Mouse (Mus musculus) embryonic facial prominence, embryonic 15.5 days (tissue): ENCODE measurements at regions not wholly inside any gene's neighbourhood (a gene's known extent, or its start where the extent isn't known, plus 50 kb on each side); places are given as distances from the start of the nearest gene placed in this dataset.

ENCODE experiments used
- ATAC-seq: fragments of 200-750 bp; cut with Nextera tagmentation; 2 replicates; pipeline ENCODE4 v1.8.0; 2017; ENCODE audit warnings: low read depth, moderate TSS enrichment; ENCODE audit not compliant: insufficient number of reproducible peaks, low FRiP score, low TSS enrichment
- H3K27ac ChIP-seq: fragments of 300-500 bp; sonication (generic); replicated peaks from 2 replicates; pipeline ENCODE4 v1.5.1; 2015; ENCODE audit warnings: mild to moderate bottlenecking, inconsistent platforms
- H3K27me3 ChIP-seq: fragments of 300-500 bp; sonication (generic); 2 replicates; pipeline ENCODE4 v1.6.1; 2015; ENCODE audit warnings: inconsistent platforms
- H3K36me3 ChIP-seq: fragments of 300-500 bp; sonication (generic); 2 replicates; pipeline ENCODE4 v1.6.1; 2015; ENCODE audit warnings: mild to moderate bottlenecking, inconsistent platforms
- H3K4me1 ChIP-seq: fragments of 300-500 bp; sonication (generic); 2 replicates; pipeline ENCODE4 v1.6.1; 2015; ENCODE audit warnings: inconsistent platforms
- H3K4me2 ChIP-seq: fragments of 300-500 bp; sonication (generic); replicated peaks from 2 replicates; pipeline ENCODE4 v1.6.1; 2015; ENCODE audit warnings: mild to moderate bottlenecking, inconsistent platforms
- H3K4me3 ChIP-seq: fragments of 300-500 bp; sonication (generic); replicated peaks from 2 replicates; pipeline ENCODE4 v1.5.1; 2015; ENCODE audit warnings: mild to moderate bottlenecking, inconsistent platforms
- H3K9ac ChIP-seq: fragments of 300-500 bp; sonication (generic); 2 replicates; pipeline ENCODE4 v1.6.1; 2015; ENCODE audit warnings: inconsistent platforms
- H3K9me3 ChIP-seq: fragments of 300-500 bp; sonication (generic); replicated peaks from 2 replicates; pipeline ENCODE4 v1.6.1; 2016; ENCODE audit warnings: inconsistent platforms
- WGBS: fragments of 180-500 bp; shearing (Covaris S2); methylation state at CpG from one replicate; pipeline ENCODE4 v1.1.7; 2015; 5-methylcytosine and 5-hydroxymethylcytosine counted together

DNA sequence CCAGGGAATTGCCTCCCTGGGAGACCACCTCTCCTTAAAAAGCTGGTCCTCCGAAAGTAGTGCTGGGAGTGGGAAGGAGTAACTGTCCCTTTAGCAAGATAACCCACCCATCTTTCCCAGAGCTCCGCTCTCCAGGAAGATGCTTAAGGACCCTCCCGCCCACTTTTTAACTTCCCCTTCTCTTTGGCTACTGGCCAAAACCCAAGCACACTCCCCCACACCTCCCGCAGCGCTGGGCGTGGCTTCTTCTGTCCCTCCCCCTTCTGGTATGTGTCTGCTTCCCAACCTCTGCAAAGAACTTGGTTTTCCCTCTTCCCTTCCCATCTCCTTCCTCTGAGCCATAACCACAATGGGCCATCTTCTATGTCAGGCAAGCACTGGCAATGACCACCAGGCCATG is 85.4 kb downstream of the Rpap3 start:
- Histone ChIP-seq H3K9me3 (no peaks in the 10 kb centered on the region), H3K9ac (no peak overlapping the region), H3K4me2 (no peak overlapping the region), H3K4me1 (no peaks in the 10 kb centered on the region), H3K27ac (no peak overlapping the region), H3K27me3 (no peaks in the 10 kb centered on the region), H3K36me3 (no peaks in the 10 kb centered on the region), H3K4me3 (no peak overlapping the region)
- ATAC-seq: no peak
- 52% methylated on average over 6 of the region's 6 CpGs for WGBS

DNA sequence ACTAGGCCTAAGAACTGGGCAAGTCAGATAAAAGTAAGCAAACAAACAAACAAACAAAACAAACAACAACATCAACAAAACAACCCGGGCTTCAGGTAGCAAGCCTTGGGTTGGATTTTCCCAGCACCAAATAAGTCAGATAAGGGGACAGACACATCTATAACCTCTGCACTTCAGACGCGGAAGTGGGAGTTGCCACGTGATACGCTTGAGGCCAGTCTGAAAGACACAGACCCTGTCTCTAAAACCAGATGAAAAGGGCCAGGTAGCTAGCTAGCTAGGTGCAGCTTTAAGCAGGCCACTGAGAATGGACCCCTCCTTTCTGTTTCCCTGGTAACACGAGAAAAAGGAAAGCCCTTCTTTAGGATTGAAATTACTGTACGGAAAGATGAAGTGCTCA is 85.9 kb downstream of the Rpap3 start:
- Histone ChIP-seq H3K36me3 (no peaks in the 10 kb centered on the region), H3K27ac (no peak overlapping the region), H3K4me2 (no peak overlapping the region), H3K27me3 (no peaks in the 10 kb centered on the region), H3K9ac (no peak overlapping the region), H3K4me1 (no peaks in the 10 kb centered on the region), H3K9me3 (no peaks in the 10 kb centered on the region), H3K4me3 (no peak overlapping the region)
- ATAC-seq: no peak
- WGBS: 76% methylated on average over 7 of the region's 7 CpGs

DNA sequence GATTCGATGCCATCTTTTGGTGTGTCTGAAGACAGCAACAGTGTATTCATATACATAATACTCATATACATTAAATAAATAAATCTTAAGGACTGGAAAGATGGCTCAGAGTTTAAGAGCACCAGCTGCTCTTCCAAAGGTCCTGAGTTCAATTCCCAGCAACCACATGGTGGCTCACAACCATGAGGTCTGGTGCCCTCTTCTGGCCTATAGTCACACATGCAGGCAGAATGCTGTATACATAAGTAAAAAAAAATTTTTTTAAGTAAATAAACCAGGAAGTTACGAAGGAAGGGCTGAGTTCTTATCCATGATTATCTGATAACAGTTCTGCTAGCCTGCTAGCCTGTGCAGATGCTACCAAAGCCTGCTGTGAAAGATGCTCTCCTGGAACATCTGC is 93.3 kb downstream of the Rpap3 start:
- no peaks in the 10 kb centered on the region for H3K9me3 ChIP-seq
- no peaks in the 10 kb centered on the region for H3K4me1 ChIP-seq
- no peak overlapping the region for H3K9ac ChIP-seq
- 90% methylated on average over 2 of the region's 2 CpGs for WGBS
- ATAC-seq: no peak
- no peaks in the 10 kb centered on the region for H3K36me3 ChIP-seq
- no peaks in the 10 kb centered on the region for H3K27me3 ChIP-seq
- no peak overlapping the region for H3K4me3 ChIP-seq
- no peak overlapping the region for H3K27ac ChIP-seq
- no peak overlapping the region for H3K4me2 ChIP-seq

DNA sequence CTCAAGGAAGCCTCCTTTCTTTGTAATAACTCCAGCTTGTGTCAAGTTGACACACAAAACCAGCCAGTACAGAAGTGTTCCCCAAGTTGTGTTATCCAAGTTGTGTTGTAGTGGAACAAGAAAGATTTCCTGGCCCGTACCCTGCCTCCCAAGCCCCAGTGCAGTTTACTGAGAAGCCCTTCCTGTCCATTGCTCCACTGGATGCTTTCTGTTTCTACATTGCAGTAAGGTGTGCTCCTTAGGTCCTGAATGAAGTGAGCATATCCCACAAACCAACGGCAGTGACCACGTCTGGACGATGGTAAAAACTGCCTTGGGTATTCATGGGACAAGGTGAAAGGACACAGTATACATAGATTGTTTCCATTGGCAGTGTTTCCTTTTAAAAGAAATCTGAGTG is 94.9 kb downstream of the Rpap3 start:
- no peaks in the 10 kb centered on the region for H3K27me3 ChIP-seq
- H3K27ac ChIP-seq: no peak overlapping the region
- H3K9ac ChIP-seq: no peak overlapping the region
- ATAC-seq: no peak
- H3K4me2 ChIP-seq: no peak overlapping the region
- H3K36me3 ChIP-seq: no peaks in the 10 kb centered on the region
- peaks cover 13% of the 10 kb centered on the region; the same call in 1 of the 2 replicates for H3K4me1 ChIP-seq
- WGBS: 83% methylated on average over 4 of the region's 4 CpGs
- no peaks in the 10 kb centered on the region for H3K9me3 ChIP-seq
- H3K4me3 ChIP-seq: no peak overlapping the region

DNA sequence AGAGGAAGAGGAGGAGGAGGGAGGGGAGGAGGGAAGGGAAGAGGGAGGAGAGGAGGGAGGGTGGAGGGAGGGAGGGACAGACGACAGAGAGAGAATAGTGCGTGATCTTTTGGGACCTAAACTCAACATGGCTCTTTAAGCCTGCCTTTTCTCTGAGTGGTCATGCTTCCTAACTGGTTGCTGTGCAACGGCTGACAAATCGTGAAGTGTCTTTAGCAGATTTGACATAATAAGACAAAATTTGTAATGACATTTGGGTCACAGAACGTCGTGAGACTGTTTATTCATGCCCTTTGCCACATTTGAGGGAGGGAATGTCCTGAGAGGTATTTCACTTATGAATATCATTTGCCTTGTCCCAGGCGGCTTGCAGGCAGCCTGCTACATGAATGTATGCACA is 96.1 kb downstream of the Rpap3 start:
- WGBS: 63% methylated on average over 7 of the region's 7 CpGs
- no peak overlapping the region for H3K9ac ChIP-seq
- no peak for ATAC-seq

DNA sequence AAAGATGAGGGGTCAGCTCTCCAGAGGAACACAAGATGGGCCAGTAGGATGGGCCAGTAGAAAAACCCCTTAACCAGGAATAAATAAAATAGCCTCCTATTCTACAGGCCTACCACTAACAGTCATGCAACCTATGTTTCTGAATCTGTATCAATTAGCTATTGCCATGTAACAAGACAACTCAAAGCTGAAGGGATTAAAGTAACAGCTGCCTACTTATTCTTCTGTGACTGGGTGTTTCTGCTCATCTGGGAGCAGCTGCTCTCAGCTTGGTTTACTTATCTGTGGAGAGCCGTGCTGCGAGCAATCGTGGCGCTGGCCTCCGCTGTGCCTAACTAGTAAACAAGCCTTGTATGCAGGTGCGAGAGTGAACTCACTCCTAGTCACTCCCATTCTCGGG is 97.0 kb downstream of the Rpap3 start:
- Histone ChIP-seq H3K4me3 (no peak overlapping the region), H3K4me1 (peaks cover 13% of the 10 kb centered on the region; the same call in 1 of the 2 replicates), H3K27ac (no peak overlapping the region), H3K9ac (no peak overlapping the region), H3K27me3 (no peaks in the 10 kb centered on the region), H3K36me3 (no peaks in the 10 kb centered on the region), H3K9me3 (no peaks in the 10 kb centered on the region), H3K4me2 (no peak overlapping the region)
- ATAC-seq: no peak
- 74% methylated on average over 7 of the region's 7 CpGs for WGBS

More for the DNA sequence above, 96.1 kb downstream of the Rpap3 start:
- Histone ChIP-seq H3K4me2 (no peak overlapping the region), H3K27ac (no peak overlapping the region), H3K27me3 (no peaks in the 10 kb centered on the region), H3K4me1 (peaks cover 13% of the 10 kb centered on the region; the same call in 1 of the 2 replicates), H3K9me3 (no peaks in the 10 kb centered on the region), H3K4me3 (no peak overlapping the region), H3K36me3 (no peaks in the 10 kb centered on the region)

DNA sequence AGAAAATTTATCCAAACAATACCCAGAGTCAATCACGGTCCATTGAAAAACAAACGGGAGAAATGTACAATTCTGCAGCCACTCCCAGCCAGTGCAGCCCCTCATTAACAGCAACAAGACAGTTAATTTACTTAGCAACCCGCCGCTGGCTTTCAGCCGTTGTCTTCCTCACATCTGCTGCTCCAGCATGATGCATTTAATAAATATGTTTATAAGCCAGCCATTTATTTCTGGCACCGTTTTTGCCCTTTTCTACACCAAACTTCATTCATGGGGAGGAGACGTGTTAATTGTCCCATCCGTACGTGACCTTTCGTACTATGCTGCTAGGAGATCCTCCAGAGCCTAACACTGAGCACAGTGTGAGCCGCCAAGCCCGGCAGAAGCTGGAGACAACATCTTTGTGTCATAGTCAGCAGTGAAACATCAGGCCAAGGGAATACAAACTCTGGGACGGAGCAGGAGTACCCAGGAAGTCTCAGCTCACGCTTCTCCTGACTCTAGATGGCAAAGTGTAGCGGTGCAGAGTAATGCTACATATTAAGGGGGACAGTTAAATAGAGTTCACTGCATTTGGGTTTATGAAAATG is 97.9 kb downstream of the Rpap3 start:
- Histone ChIP-seq H3K4me1 (peaks cover 13% of the 10 kb centered on the region; the same call in 1 of the 2 replicates), H3K4me3 (no peak overlapping the region), H3K9ac (no peak overlapping the region), H3K9me3 (no peaks in the 10 kb centered on the region), H3K36me3 (no peaks in the 10 kb centered on the region), H3K27ac (no peak overlapping the region), H3K4me2 (no peak overlapping the region), H3K27me3 (no peaks in the 10 kb centered on the region)
- ATAC-seq: no peak
- 74% methylated on average over 15 of the region's 15 CpGs for WGBS

DNA sequence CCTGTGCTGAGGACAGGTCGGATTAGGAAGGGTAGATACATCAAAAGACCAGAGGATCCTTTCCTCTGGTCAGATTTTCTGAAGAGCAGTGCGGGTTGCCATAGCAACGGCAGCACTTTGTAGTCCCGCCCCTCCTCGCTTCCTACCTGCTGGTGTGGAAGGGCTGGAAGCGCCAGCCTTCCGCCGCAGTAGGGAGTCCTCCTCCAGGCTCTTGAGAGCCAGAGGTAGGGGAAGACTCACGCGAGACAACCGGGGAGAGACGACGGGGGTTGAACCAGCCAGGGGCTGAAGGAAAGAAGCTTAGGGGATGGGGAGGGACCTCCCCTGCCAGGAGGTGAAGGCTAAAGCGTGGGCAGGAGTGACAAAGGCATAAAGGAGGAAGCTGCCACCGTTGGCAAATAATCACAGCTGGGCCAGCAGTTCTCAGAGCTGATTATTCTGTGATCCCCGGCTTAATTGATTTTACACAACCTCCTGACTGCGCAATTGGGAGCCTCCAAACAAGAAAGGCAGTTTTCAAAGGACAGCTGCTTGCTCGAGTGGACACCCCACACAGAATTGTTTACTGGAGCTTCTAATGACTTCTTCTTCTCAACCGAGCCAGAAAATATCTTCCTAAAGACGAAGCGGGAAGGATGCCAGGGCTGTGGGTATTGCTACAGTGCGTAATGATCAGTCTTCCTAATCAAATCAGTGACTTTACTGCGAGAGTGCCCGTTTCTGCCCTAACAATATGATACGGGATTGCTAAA is 98.8 kb downstream of the Rpap3 start:
- ATAC-seq: 0 out of 2 replicates have a peak, but pooled peaks have one; percentile 51
- H3K4me2 ChIP-seq: peak overlapping the region; percentile 56
- 10% methylated on average over 25 of the region's 25 CpGs for WGBS

DNA sequence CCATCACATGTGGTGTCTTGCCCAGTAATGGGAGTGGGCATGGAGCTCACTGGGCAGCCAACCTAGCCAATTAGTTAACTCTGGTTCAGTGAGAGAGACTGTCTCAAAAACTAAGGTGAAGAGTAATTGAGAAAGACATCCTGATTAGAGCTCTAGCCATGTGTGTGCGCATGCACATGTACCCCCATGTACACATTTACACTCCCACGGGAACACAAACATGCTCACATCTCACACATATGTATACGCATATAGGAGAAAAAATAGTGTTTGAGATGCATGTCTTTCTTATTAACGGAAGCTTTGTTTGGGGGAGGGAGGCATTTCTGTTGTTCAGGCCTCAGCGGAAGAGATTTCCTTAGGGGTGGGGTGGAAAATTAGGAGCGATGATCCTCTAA is 99.4 kb downstream of the Rpap3 start:
- 35% methylated on average over 6 of the region's 6 CpGs for WGBS
- Histone ChIP-seq H3K27me3 (no peaks in the 10 kb centered on the region), H3K27ac (no peak overlapping the region), H3K4me1 (peaks cover 13% of the 10 kb centered on the region; the same call in 1 of the 2 replicates), H3K36me3 (no peaks in the 10 kb centered on the region), H3K9me3 (no peaks in the 10 kb centered on the region), H3K4me3 (peak overlapping the region; percentile 32), H3K4me2 (peak overlapping the region; percentile 56), H3K9ac (no peak overlapping the region)
- ATAC-seq: no peak

More for the DNA sequence above, 98.8 kb downstream of the Rpap3 start:
- H3K4me3 ChIP-seq: peak overlapping the region; percentile 32
- H3K9me3 ChIP-seq: no peaks in the 10 kb centered on the region
- peaks cover 13% of the 10 kb centered on the region; the same call in 1 of the 2 replicates for H3K4me1 ChIP-seq
- no peak overlapping the region for H3K9ac ChIP-seq
- H3K27me3 ChIP-seq: no peaks in the 10 kb centered on the region
- no peaks in the 10 kb centered on the region for H3K36me3 ChIP-seq
- no peak overlapping the region for H3K27ac ChIP-seq

DNA sequence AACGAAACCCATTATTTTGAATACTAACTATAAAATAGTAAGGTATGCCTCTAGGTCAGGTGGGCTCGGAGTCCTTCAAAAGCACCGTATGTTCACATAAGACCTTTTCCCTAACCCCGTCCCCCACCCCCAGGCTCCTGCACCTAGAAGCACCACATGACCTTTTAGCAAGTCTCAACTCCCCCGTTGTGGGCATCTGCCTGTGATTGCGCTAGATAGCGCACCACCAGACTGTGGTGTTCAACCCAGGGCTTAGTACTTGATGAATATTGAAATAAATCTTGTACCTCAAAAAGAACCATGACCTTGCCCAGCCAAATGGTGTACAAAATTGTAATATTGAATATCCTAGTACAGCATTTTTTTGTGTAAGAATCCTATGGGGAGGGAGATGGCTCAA is 99.8 kb downstream of the Rpap3 start:
- no peaks in the 10 kb centered on the region for H3K9me3 ChIP-seq
- ATAC-seq: no peak
- no peak overlapping the region for H3K4me2 ChIP-seq
- no peak overlapping the region for H3K9ac ChIP-seq
- H3K27me3 ChIP-seq: no peaks in the 10 kb centered on the region
- no peak overlapping the region for H3K27ac ChIP-seq
- WGBS: 84% methylated on average over 7 of the region's 7 CpGs
- no peak overlapping the region for H3K4me3 ChIP-seq
- no peaks in the 10 kb centered on the region for H3K36me3 ChIP-seq
- H3K4me1 ChIP-seq: peaks cover 13% of the 10 kb centered on the region; the same call in 1 of the 2 replicates

DNA sequence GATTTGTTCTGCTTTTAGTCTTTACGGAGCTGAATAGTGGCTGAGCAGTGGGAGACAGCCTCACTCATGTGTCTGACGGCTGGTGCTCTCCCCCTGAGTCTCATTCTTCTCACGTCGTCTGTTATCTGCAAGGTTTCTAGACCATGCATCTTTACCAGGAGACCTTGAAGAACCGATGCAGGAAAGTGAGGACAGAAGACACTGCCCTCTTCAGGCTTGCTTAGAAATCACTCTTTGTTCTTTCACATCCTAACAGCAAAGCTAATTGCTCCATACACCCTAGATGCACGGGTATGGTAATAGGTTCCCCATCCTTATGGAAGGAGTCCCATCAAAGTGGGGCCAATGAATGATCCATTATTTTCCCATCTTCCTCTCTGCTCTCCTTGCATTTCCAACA is 102.1 kb downstream of the Rpap3 start:
- no peak for ATAC-seq
- H3K27ac ChIP-seq: no peak overlapping the region
- H3K36me3 ChIP-seq: no peaks in the 10 kb centered on the region
- H3K9me3 ChIP-seq: no peaks in the 10 kb centered on the region
- peaks cover 13% of the 10 kb centered on the region; the same call in 1 of the 2 replicates for H3K4me1 ChIP-seq
- H3K4me3 ChIP-seq: no peak overlapping the region
- 56% methylated on average over 6 of the region's 6 CpGs for WGBS
- H3K4me2 ChIP-seq: no peak overlapping the region
- H3K27me3 ChIP-seq: no peaks in the 10 kb centered on the region
- no peak overlapping the region for H3K9ac ChIP-seq

DNA sequence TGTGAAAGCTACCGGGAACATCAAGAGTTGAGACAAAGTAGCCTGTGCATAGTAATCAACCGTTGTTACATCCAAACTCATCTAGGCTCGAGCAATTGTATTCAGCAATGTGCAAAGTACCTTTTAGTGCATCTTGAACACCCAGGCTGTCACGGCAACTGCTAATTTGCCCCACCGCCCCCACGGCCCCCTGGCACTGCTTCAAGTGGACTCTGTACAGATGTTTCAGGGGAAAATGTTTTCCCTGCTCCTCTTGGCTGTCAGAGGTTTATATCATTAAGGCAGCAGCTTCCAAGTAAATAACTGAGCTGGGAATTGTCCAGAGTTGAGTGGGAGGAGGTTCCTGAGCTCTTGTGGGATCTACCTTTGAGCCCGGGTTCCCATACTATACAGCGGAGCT is 107.4 kb downstream of the Rpap3 start:
- no peaks in the 10 kb centered on the region for H3K9me3 ChIP-seq
- H3K27ac ChIP-seq: no peak overlapping the region
- 69% methylated on average over 8 of the region's 8 CpGs for WGBS
- no peaks in the 10 kb centered on the region for H3K4me1 ChIP-seq
- ATAC-seq: no peak
- H3K36me3 ChIP-seq: no peaks in the 10 kb centered on the region
- no peaks in the 10 kb centered on the region for H3K27me3 ChIP-seq
- no peak overlapping the region for H3K4me3 ChIP-seq
- no peak overlapping the region for H3K4me2 ChIP-seq
- H3K9ac ChIP-seq: no peak overlapping the region
